Mouse (Mus musculus) embryonic facial prominence, embryonic 14.5 days (tissue): ENCODE measurements around the gene Il13. TPM values are rescaled to one million over a fixed set of nuclear protein-coding genes. Genes with fewer than 3 reads are reported as not detected.
A peak's percentile ranks its signal among the peaks of the same experiment; 100 is the strongest.

Source experiments
- ATAC-seq: fragments of 200-750 bp; cut with Nextera tagmentation; 2 replicates; pipeline ENCODE4 v1.8.0; 2017; ENCODE audit warnings: low read depth, moderate number of reproducible peaks, moderate TSS enrichment
- DNase-seq: peaks from one replicate; pipeline ENCODE4 v3.0.0-alpha.2; 2015; ENCODE audit warnings: low spot score
- H3K27ac ChIP-seq: fragments of 300-500 bp; sonication (generic); replicated peaks from 2 replicates; pipeline ENCODE4 v1.5.1; 2014; ENCODE audit warnings: low read depth, mild to moderate bottlenecking, low read length, moderate library complexity
- H3K27me3 ChIP-seq: fragments of 300-500 bp; sonication (generic); replicated peaks from 2 replicates; pipeline ENCODE4 v1.6.1; 2014; ENCODE audit warnings: low read length; ENCODE audit not compliant: control insufficient read depth, insufficient read depth
- H3K36me3 ChIP-seq: fragments of 300-500 bp; sonication (generic); 2 replicates; pipeline ENCODE4 v1.6.1; 2014; ENCODE audit warnings: low read length, mixed read lengths; ENCODE audit not compliant: control insufficient read depth, insufficient read depth
- H3K4me1 ChIP-seq: fragments of 300-500 bp; sonication (generic); 2 replicates; pipeline ENCODE4 v1.6.1; 2014; ENCODE audit warnings: antibody characterized with exemption, low read length; ENCODE audit not compliant: control insufficient read depth, insufficient read depth
- H3K4me2 ChIP-seq: fragments of 300-500 bp; sonication (generic); 2 replicates; pipeline ENCODE4 v1.6.1; 2014; ENCODE audit warnings: low read depth, mild to moderate bottlenecking, low read length, moderate library complexity, mixed read lengths
- H3K4me3 ChIP-seq: fragments of 300-500 bp; sonication (generic); 2 replicates; pipeline ENCODE4 v1.5.1; 2014; ENCODE audit warnings: low read depth, mild to moderate bottlenecking, low read length
- H3K9ac ChIP-seq: fragments of 300-500 bp; sonication (generic); 2 replicates; pipeline ENCODE4 v1.6.1; 2014; ENCODE audit warnings: low read depth, mild to moderate bottlenecking, low read length, moderate library complexity, mixed read lengths
- H3K9me3 ChIP-seq: fragments of 300-500 bp; sonication (generic); 2 replicates; pipeline ENCODE4 v1.6.1; 2016; ENCODE audit warnings: low read length; ENCODE audit not compliant: control insufficient read depth
- WGBS: fragments of 180-500 bp; shearing (Covaris S2); extraction: QIAGEN DNeasy Blood & Tissue Kit; methylation state at CpG from one replicate; pipeline ENCODE4 v1.1.7; 2014; 5-methylcytosine and 5-hydroxymethylcytosine counted together
- polyA plus RNA-seq: library from polyadenylated mRNA; unstranded; fragments of >200 nt; fragmentation: Nextera tagmentation; extraction: Ambion mirVana; gene quantifications from 2 replicates; pipeline ENCODE4 v1.2.1, GENCODE M21; 2014

The Il13 gene
- polyA plus RNA-seq, 1 experiment from 2014 or later = not detected

DNA sequence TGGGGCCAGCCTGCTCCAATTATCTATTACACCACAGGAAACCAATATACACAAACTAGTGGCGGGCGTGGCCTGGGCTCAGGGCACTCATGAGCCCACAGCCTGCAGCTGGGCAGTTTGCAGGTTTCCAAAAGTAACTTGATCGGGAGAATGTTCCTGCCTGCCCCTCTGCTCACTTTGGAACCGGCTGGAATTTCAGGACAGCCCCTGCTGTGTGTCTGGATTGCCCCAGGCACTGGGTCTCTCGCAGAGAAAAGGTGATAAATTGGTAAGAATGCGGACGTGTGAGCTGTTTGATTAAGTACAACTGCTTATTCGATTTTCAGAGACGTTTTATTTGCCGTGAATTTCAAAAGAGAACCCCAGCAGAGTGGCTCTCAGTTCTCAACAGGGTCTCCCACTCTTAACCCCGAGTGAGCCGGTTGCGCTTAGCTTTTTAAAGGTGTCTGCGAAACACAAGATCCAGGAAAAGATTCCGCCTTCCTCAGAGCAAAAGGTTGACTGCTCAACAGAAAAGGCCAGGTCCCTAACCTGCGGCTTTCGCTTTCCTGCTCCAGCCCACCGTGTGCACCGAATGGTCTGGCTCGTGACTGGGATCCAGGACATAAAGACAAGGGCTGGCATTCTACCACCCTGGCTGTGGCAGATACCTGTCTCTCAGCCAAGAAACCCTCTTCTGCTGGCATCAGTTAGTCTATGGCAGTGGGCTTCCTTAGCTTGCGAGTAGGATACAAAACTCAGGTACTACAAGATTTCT is 2.7 kb upstream of the Il13 start:
- Histone ChIP-seq H3K9me3 (no peaks in the 10 kb centered on the region), H3K27me3 (peaks cover 4% of the 10 kb centered on the region; the same call in 1 of the 2 replicates), H3K4me2 (peak overlapping the region; percentile 16), H3K4me1 (peaks cover 8% of the 10 kb centered on the region), H3K4me3 (0 out of 2 replicates have a peak overlapping the region, but pooled peaks have one; percentile 1), H3K27ac (no peak overlapping the region), H3K36me3 (no peaks in the 10 kb centered on the region), H3K9ac (no peak overlapping the region)
- ATAC-seq = no peak
- whole genome bisulfite sequencing = 16% methylated on average over 21 of the region's 21 CpGs
- DNase-seq = peak; percentile 17

- 0% methylated on average over 10 of the region's 40 CpGs for WGBS
- peak overlapping the region; percentile 77 for H3K4me2 ChIP-seq
- peak; percentile 21 for DNase-seq
- H3K4me3 ChIP-seq = peak overlapping the region; percentile 42
- H3K4me1 ChIP-seq = peaks cover 8% of the 10 kb centered on the region
- H3K9me3 ChIP-seq = no peaks in the 10 kb centered on the region
- H3K27me3 ChIP-seq = peaks cover 4% of the 10 kb centered on the region; the same call in 1 of the 2 replicates
- no peak for ATAC-seq
- H3K9ac ChIP-seq = peak overlapping the region; percentile 43; the same call in 1 of the 2 replicates
- no peaks in the 10 kb centered on the region for H3K36me3 ChIP-seq
- no peak overlapping the region for H3K27ac ChIP-seq
Measured at GRCm38 (mm10) chr11:53636183-53636646, 1.7 kb upstream of the Il13 start.

DNA sequence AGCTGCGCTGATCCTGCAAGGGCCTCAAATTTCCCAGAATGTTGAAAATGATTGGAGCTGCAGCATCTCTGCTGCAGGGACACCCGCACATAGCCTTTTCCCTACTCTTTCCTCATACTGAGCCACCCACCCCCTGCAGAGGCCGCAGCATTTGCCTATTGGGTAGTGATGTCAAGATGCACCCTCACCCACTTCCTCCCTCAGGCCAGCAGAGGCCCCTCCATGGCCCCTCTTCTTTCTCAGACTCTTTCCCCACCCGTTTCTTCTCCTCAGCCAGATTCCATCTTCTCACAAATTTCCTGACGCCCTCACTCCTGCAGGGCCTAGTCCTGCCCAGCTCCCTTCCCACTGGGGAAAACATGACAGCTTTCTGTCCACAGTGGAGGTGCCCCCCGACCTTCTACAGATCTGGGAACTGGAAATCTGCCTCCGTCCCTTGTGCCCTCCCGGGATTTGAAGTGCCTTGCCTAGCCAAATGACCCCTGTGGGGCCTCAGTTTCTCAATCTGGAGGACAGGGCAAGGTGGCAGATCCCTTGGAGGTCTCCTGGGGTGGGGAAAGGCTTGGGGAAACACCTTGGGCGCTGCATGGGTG is 1.2 kb upstream of the Il13 start:
- Histone ChIP-seq H3K9me3 (no peaks in the 10 kb centered on the region), H3K27ac (no peak overlapping the region), H3K9ac (peak overlapping the region; percentile 43; the same call in 1 of the 2 replicates), H3K27me3 (peaks cover 4% of the 10 kb centered on the region; the same call in 1 of the 2 replicates), H3K36me3 (no peaks in the 10 kb centered on the region), H3K4me2 (peak overlapping the region; percentile 77), H3K4me1 (peaks cover 8% of the 10 kb centered on the region), H3K4me3 (peak overlapping the region; percentile 42)
- DNase-seq = no peak
- 38% methylated on average over 9 of the region's 9 CpGs for WGBS
- ATAC-seq = no peak

- no peak for ATAC-seq
Measured at GRCm38 (mm10) chr11:53633644-53634043, 858 bp downstream of the Il13 start.

DNA sequence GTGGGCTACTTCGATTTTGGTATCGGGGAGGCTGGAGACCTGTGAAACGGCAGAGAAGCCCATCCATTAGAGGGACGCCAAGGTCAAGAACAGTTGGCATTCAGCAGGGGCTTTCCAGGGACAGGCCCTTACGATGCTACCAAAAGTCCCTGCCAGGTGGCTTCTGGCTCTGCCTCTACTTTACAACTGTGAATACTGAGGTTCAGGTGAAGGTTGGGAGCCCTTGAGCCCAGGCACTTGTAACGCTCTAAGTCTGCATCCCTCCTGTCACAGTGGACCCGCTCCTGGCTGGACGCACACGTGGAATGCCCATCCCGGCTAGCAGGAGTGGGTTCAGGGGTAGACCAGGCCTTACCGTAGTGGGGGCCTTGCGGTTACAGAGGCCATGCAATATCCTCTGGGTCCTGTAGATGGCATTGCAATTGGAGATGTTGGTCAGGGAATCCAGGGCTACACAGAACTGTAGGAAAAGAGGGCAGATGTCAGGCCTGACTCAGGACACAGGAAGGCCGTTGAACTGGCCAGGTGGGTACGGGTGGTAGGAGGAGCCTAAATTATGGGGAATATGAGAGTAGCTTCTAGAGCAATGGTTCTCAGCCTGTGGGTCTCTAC is 2.3 kb downstream of the Il13 start:
- H3K4me3 ChIP-seq = no peak overlapping the region
- H3K27me3 ChIP-seq = peaks cover 4% of the 10 kb centered on the region; the same call in 1 of the 2 replicates
- ATAC-seq = no peak
- H3K4me1 ChIP-seq = peaks cover 8% of the 10 kb centered on the region
- no peak overlapping the region for H3K9ac ChIP-seq
- no peak overlapping the region for H3K27ac ChIP-seq
- H3K9me3 ChIP-seq = no peaks in the 10 kb centered on the region
- H3K4me2 ChIP-seq = no peak overlapping the region
- WGBS = 77% methylated on average over 14 of the region's 14 CpGs
- H3K36me3 ChIP-seq = no peaks in the 10 kb centered on the region
- DNase-seq = no peak

More at GRCm38 (mm10) chr11:53633644-53634043, 858 bp downstream of the Il13 start:
- Histone ChIP-seq H3K27ac (no peak overlapping the region), H3K9me3 (no peaks in the 10 kb centered on the region), H3K27me3 (peaks cover 4% of the 10 kb centered on the region; the same call in 1 of the 2 replicates), H3K4me2 (no peak overlapping the region), H3K4me1 (peaks cover 8% of the 10 kb centered on the region), H3K4me3 (no peak overlapping the region), H3K9ac (no peak overlapping the region), H3K36me3 (no peaks in the 10 kb centered on the region)
- no peak for DNase-seq
- WGBS = 90% methylated on average over 7 of the region's 7 CpGs

DNA sequence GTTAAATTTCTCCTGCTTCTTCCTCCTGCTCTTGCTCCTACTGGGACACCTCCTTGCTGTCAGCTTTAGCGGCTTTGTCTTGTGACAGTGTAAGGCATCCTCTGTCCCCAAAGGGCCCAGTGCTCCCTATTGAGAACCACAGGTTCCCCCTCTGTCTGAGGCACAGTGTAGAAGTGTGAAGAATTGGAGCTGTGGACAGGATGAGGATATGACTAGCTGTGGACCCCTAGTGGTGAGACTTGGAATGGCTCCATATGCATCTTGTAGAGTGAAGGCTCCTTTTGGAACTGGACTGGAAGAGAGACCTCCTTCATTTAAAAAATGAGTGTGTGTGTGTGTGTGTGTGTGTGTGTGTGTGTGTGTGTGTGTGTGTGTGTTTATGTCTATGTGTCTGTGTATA is 6.6 kb downstream of the Il13 start:
- no peak overlapping the region for H3K9ac ChIP-seq
- no peaks in the 10 kb centered on the region for H3K9me3 ChIP-seq
- H3K36me3 ChIP-seq = no peaks in the 10 kb centered on the region
- 12% methylated on average over 1 of the region's 1 CpGs for WGBS
- H3K27me3 ChIP-seq = no peaks in the 10 kb centered on the region
- H3K4me1 ChIP-seq = no peaks in the 10 kb centered on the region
- DNase-seq (peak; percentile 90), ATAC-seq (peak; percentile 79)
- no peak overlapping the region for H3K4me2 ChIP-seq
- H3K4me3 ChIP-seq = no peak overlapping the region
- no peak overlapping the region for H3K27ac ChIP-seq

DNA sequence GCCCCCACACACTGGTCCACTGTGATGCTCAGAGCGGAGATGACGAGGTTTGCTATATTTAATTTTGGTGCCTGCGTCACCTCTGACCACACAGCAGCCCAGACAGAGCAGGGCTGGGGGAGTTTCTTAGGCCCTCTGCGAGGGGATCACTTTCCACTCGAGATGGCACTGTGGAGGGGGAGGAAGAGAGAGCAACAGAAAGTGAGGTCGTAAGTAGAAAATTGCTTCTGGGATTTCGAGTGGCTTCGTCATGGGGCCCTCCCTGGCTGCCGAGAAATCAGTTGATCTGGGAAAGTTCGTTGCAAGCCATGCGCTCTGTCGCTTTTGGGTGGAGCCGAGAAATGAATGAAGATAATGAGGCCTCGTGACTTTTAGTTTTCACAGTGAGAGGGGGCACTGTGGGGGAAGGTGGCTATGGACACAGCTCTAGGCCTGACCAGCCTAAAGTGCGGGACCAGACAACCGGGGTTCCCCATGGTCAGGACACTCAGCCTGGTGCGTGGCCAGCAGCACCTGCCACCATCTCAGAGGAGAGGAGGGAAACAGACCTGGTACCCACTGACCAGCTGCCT is 7.6 kb downstream of the Il13 start:
- no peak overlapping the region for H3K27ac ChIP-seq
- 64% methylated on average over 17 of the region's 17 CpGs for WGBS
- no peak for DNase-seq
- no peak overlapping the region for H3K4me2 ChIP-seq
- H3K9ac ChIP-seq = 0 out of 2 replicates have a peak overlapping the region, but pooled peaks have one; percentile 19
- H3K9me3 ChIP-seq = no peaks in the 10 kb centered on the region
- no peak overlapping the region for H3K4me3 ChIP-seq
- H3K27me3 ChIP-seq = no peaks in the 10 kb centered on the region
- ATAC-seq = no peak
- no peaks in the 10 kb centered on the region for H3K4me1 ChIP-seq
- H3K36me3 ChIP-seq = no peaks in the 10 kb centered on the region

DNA sequence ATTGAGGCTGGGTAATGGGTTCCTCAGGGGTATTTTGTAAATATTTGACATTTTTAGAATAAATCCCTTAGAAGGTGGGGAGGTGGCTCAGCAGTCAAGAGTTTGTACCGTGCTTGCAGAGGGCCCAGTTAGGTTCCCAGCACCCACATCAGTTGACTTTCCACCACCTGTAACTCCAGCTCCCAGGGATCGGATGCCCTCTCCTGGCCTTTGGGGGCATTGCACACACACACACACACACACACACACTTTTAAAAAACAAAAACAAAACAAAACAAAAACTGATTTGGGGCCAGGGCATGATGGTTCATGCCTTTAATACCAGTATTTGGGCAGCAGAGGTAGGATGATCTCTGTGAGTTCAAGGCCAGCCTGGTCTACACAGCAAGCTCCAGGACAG is 10.4 kb downstream of the Il13 start:
- WGBS = 85% methylated on average over 2 of the region's 2 CpGs
- no peaks in the 10 kb centered on the region for H3K9me3 ChIP-seq
- no peak overlapping the region for H3K4me2 ChIP-seq
- H3K4me3 ChIP-seq = no peak overlapping the region
- no peak overlapping the region for H3K9ac ChIP-seq
- no peak overlapping the region for H3K27ac ChIP-seq
- no peaks in the 10 kb centered on the region for H3K27me3 ChIP-seq
- ATAC-seq (no peak), DNase-seq (no peak)
- no peaks in the 10 kb centered on the region for H3K36me3 ChIP-seq
- no peaks in the 10 kb centered on the region for H3K4me1 ChIP-seq
